Mouse (Mus musculus): ENCODE data around the gene Nrd1.

Nrd1 gene

DNA sequence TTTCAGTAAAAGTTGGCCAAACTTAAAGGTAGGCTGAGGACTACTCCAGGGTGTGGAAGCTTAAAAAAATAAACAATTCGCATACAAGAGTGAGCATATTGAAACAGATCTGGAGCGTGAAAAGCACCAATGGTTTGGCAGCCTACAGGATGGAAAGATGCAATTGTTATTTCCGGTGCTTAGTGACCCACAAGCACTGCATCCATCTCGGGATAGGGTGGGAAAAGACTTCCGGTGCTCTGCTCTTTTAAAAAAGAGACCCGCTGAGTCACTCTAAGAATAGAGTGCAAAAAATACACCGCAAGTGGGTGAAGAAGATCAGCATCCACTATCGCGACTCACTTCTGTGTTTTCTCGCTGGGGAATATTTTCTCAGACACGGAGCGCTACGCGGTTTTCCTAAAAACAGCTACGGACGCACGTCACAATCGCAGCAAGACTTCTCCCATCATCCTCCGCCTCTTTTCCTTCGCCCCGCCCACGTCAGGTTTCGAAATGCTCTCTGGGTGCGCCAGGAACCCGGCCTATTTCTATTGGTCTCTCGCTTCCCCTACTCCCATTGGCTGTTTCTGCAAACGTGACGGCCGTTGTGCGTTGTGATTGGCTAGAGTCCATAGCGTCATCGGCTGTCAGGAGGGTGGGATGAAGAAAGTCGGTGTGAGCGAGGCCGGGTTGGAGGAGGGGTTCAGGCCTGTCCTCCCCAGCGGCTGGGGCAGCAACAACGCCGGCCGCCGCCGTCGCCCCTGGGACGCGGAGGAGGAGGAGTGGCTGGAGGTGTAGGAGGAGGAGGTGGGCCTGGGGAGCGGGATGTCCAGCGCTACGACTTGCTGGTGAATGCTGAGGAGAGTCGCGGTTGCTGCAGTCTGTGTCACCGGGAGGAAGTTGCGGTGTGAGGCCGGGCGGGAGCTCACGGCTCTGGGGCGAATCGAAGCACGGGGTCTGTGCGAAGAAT is at the start of gene Nrd1:
Gene Nrd1, plus strand, starts transcription at position 657 of the 952 bp plus-strand sequence.
- peak; percentile 99 for DNase-seq

- no peak for DNase-seq
Observed at GRCm38 (mm10) chr4:108951663-108952062, 48.8 kb upstream of the Nrd1 start.

- no peak for DNase-seq
Observed at GRCm38 (mm10) chr4:108959696-108960095, 40.8 kb upstream of the Nrd1 start.

DNA sequence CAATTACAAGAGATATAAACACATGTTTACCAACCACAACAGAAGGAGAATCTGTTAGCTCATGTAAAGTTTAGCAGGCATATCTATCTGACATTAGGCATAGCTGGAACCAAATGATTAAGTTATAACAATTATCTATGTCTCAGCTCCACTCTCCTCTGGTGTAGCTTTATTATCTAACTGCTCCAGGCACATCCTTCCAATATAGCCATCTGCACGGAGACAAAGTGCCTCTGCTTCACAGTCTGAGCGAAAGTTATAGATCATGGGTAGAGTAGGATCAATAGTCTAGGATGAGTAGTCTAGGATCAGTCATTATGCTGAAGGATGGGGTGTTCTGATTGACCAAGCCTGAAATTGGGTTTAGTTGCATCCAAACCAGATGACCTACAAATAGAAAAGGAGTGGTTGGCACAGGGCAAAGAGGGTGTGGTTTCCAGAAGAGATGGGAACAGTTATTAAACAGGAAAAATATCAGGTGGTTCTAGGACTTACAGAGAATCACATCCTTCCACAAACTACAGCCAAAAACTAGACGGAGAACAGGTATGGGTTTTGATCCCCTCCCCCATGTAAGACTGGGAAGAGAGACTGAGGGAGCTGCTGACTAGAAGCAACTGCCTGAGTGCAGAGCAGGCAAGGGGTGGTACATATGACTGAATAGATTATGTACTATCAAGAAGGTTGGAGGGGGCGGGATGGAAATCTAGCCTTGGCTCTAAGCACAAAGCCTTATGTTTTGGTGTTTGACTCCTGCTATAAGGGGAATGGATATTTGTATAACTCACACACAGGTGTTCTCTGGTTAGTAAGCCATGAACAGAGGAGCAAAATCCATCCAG is 39.6 kb upstream of the Nrd1 start:
- no peak for DNase-seq

DNA sequence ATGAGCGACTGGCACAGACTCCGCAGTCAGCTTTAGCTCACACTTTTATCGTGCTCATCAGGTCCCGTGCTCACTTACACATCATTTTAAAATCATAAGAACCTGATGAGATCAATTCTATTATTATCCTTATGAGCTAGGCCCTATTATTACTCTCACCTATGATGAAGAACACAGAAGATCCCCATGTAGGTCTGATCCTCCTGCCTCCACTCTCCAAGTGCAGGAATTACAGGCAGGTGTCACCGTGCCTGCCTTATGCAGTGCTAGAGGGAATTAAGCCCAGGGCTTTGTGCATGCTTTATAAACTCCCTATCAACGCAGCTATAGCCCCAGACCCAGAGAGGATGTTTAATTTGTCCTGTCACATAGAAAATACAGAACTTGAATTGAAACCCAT is 37.4 kb upstream of the Nrd1 start:
- no peak for DNase-seq

GRCm38 (mm10) chr4:108969517-108969916 is 30.9 kb upstream of the Nrd1 start:
- no peak for DNase-seq

- DNase-seq, result no peak
Observed at GRCm38 (mm10) chr4:108971054-108971453, 29.4 kb upstream of the Nrd1 start.

- DNase-seq, result peak; percentile 54 to 67
Observed at GRCm38 (mm10) chr4:108976458-108977071, 23.9 kb upstream of the Nrd1 start.

DNA sequence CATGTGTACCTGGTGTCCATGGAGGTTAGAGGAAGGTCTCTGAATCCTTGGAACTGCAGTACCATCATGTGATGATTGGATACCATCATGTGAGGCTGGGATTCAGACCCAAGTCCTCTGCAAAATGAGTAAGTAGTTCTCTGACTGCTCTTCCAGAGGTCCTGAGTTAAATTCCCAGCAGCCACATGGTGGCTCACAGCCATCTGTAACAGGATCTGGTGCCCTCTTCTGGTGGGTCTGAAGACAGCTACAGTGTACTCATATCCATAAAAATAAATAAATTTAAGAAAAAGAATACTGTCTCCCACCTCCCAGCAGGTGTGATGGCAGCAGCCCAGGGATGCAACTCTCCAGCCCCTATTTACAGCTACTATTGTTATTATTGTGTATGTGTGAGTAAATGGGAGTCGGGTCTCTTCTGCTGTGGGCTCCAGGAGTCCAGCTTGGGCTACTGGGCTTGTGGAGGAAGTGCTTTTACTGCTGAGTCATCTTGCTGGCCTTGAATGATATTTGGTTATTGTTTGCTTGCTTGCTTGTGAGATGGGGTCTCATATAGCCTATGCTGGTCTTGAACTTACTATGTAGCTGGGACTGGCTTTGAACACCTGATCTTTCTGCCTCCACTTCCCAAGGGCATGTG is 13.5 kb upstream of the Nrd1 start:
- DNase-seq, result no peak

GRCm38 (mm10) chr4:108987473-108987842 is 13.0 kb upstream of the Nrd1 start:
- DNase-seq, result no peak

GRCm38 (mm10) chr4:108989430-108989829 is 11.0 kb upstream of the Nrd1 start:
- no peak for DNase-seq

- no peak for DNase-seq
Observed at GRCm38 (mm10) chr4:108990032-108990431, 10.4 kb upstream of the Nrd1 start.

DNA sequence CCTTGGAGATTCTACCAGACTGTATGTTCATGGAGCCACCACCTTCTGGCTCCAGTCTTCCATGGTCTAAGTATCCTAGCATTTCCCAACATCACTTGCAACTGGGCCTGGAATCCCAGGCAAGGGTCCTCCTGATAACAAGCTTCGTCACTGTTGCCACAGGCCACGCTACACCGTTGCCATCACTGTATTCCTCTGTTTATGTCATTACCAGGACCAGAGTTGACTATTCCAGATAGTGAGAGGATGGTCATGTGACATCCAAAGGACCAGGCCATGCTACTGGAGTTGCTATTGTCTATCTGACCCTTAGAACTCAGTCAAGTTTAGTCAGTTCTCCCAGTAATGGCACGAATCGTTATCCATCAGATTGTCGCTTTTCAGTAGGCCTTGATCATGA is 9.9 kb upstream of the Nrd1 start:
- DNase-seq, result no peak

DNA sequence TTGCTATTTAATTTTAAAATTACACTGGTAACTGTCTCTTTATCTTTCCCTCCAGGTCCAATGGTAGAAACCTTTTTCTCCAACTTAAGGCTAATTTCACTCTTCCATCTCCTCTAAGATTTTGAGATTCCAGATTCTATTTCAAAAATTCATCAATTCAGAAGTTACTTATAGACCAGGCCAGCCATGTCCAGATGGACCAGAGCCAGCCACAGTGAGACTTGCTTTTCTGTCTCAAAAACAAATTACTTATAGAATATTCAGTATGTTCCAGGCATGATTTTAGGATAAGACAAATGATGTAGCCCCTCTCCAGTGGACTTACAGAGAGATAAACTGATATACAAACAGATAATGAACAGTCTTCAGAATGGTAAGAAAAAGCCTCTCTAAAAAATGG is 8.6 kb upstream of the Nrd1 start:
- no peak for DNase-seq

DNA sequence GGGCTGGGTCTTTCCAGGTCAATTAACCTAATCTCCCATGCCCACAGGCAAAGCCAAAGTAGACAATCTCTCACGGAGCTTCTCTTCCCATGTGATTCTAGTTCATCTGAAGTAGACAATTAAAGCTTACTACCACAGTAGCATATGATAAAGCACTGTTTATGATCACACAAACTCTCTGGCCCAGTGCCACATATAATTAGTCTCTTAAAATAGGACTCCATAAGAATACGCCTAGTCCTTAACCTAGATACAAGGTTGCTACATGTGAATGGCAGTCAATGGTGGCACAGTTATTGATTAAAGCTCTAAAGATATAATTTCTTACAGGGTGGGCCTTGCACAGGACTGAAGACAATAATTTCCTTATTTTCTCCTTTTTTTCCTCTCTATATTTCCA is 7.5 kb upstream of the Nrd1 start:
- no peak for DNase-seq

- DNase-seq, result no peak
Observed at GRCm38 (mm10) chr4:109000961-109001360, 506 bp downstream of the Nrd1 start.

DNA sequence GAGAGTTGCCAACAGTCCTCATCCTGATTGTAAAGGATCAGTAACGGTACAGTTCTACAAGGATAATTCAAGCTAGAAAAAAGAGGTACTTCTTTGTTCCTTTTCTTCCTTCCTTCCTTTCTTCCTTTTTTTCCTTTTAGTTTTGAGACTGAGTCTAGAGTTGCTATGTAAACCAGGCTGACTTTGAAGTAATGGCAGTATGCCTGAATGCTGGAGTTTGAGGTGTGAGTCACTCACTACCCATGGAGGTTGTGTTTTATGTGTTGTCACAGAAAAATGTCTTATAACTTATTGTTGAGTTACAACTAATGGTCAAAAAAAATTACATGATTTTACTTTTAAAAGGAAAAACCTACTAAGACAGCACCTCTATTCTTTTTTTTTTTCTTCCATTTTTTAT is 7.6 kb downstream of the Nrd1 start:
- DNase-seq, result no peak

GRCm38 (mm10) chr4:109014091-109014490 is 13.6 kb downstream of the Nrd1 start:
- DNase-seq, result no peak

- DNase-seq, result peak; percentile 60 to 81
Observed at GRCm38 (mm10) chr4:109017441-109017840, 17.0 kb downstream of the Nrd1 start.

GRCm38 (mm10) chr4:109019301-109019700 is 18.8 kb downstream of the Nrd1 start:
- no peak for DNase-seq

DNA sequence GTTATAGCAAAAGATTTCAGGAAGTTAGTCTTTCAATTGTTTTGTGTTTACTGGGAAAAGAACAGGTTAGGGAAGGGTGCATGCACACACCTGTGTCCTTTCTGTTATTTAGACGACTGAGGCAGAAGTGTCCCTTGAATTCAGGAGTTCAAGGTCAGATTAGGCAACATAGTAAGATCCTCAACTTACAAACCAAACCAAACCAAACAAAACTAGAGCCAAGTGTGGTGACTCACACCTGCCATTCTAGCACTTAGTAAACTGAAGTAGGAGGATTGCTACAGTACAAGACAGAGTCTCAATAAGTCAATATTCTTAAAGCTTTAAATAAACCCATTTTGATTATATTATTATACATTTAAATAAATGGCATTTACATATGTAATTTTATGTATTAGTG is 21.5 kb downstream of the Nrd1 start:
- no peak for DNase-seq

DNA sequence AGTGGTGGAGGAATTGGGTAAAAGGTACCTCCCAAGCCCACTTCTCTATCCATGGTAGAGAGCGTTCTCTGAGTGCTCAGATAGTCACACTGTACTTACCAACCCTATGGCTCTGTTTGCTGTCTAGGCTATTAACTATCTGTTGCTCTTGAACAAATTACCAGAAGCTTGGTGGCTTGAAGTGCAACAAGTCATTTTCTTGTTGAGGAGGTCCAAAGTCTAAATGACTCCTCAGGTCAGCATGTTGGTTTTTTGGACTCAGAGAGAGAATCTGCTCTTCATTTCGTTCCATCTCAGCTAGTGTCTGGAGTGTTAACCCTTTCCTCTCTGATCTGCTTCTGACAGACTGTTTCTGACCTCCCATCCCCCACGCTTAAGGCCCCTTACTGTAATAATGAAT is 24.6 kb downstream of the Nrd1 start:
- DNase-seq, result no peak

DNA sequence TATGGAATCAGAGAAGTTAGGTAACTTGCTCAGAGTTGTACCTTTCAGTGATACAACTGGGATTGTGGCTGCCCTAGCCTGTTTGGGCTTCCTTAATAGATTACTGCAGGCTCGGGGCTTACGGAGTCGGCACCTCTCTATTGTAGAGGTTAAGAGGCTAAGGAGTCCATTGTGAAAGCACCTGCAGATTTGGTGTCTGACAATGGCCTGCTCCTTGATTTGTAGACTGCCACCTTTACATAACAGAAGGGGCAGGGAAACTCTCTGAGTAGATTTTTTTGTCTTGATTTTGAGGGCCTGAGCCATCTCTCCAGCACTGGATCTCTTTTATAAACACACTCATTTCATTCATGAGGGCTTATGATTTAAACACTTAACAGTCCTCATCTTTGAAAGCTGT is 26.1 kb downstream of the Nrd1 start:
- DNase-seq, result no peak

All from kidney, postnatal 25 days (tissue).